Mouse (Mus musculus) limb, embryonic 11.5 days (tissue): ENCODE data around the gene Crcp. TPM values are rescaled to one million over a fixed set of nuclear protein-coding genes. Genes with fewer than 3 reads are reported as not detected.
"Not testable (repeated sequence)": the region's sequence is repeated elsewhere in the genome, so short reads cannot be mapped to it uniquely, and the experiment has no call there.

Source experiments
- ATAC-seq: fragments of 200-750 bp; cut with Nextera tagmentation; 2 replicates; pipeline ENCODE4 v1.8.0; 2017; ENCODE audit warnings: low read depth; ENCODE audit not compliant: insufficient number of reproducible peaks, low FRiP score, low TSS enrichment
- DNase-seq: peaks from one replicate; pipeline ENCODE4 v3.0.0-alpha.2; 2015; ENCODE audit warnings: low spot score
- H3K27ac ChIP-seq: fragments of 300-500 bp; sonication (generic); replicated peaks from 2 replicates; pipeline ENCODE4 v1.5.1; 2014; ENCODE audit warnings: low read depth, mild to moderate bottlenecking, low read length
- H3K27me3 ChIP-seq: fragments of 300-500 bp; sonication (generic); 2 replicates; pipeline ENCODE4 v1.6.1; 2014; ENCODE audit warnings: mild to moderate bottlenecking, low read length, mixed read lengths; ENCODE audit not compliant: control insufficient read depth, insufficient read depth
- H3K36me3 ChIP-seq: fragments of 300-500 bp; sonication (generic); 2 replicates; pipeline ENCODE4 v1.6.1; 2014; ENCODE audit warnings: mild to moderate bottlenecking, low read length, moderate library complexity, mixed read lengths; ENCODE audit not compliant: control insufficient read depth, insufficient read depth
- H3K4me1 ChIP-seq: fragments of 300-500 bp; sonication (generic); 2 replicates; pipeline ENCODE4 v1.6.1; 2014; ENCODE audit warnings: low read length, mixed read lengths; ENCODE audit not compliant: control insufficient read depth, insufficient read depth
- H3K4me2 ChIP-seq: fragments of 300-500 bp; sonication (generic); 2 replicates; pipeline ENCODE4 v1.6.1; 2014; ENCODE audit warnings: low read depth, mild to moderate bottlenecking, moderate library complexity; ENCODE audit not compliant: severe bottlenecking
- H3K4me3 ChIP-seq: fragments of 300-500 bp; sonication (generic); 2 replicates; pipeline ENCODE4 v1.5.1; 2014; ENCODE audit warnings: low read depth, low read length
- H3K9ac ChIP-seq: fragments of 300-500 bp; sonication (generic); 2 replicates; pipeline ENCODE4 v1.6.1; 2014; ENCODE audit warnings: mild to moderate bottlenecking, low read length
- H3K9me3 ChIP-seq: fragments of 300-500 bp; sonication (generic); 2 replicates; pipeline ENCODE4 v1.6.1; 2016; ENCODE audit warnings: low read length; ENCODE audit not compliant: control insufficient read depth
- WGBS: fragments of 180-500 bp; shearing (Covaris S2); extraction: QIAGEN DNeasy Blood & Tissue Kit; methylation state at CpG from one replicate; pipeline ENCODE4 v1.1.7; 2014; 5-methylcytosine and 5-hydroxymethylcytosine counted together
- polyA plus RNA-seq: library from polyadenylated mRNA; unstranded; fragments of >200 nt; fragmentation: Nextera tagmentation; extraction: Ambion mirVana; gene quantifications from 2 replicates; pipeline ENCODE4 v1.2.1, GENCODE M21; 2014

Crcp gene
- polyA plus RNA-seq, 1 experiment from 2014 or later = 29.6 TPM

- Histone ChIP-seq H3K4me1 (no peaks in the 10 kb centered on the region), H3K9ac (no peak overlapping the region), H3K27ac (no peak overlapping the region), H3K4me2 (no peak overlapping the region), H3K9me3 (no peaks in the 10 kb centered on the region), H3K27me3 (no peaks in the 10 kb centered on the region), H3K36me3 (no peaks in the 10 kb centered on the region), H3K4me3 (no peak overlapping the region)
- DNase-seq (no peak), ATAC-seq (no peak)
- WGBS = 94% methylated on average over 19 of the region's 19 CpGs
Observed at GRCm38 (mm10) chr5:130031410-130032390, 2.6 kb downstream of the Crcp start.

- Histone ChIP-seq H3K9me3 (no peaks in the 10 kb centered on the region), H3K36me3 (0 out of 2 replicates have a peak, but pooled peaks cover 2% of the 10 kb centered on the region), H3K27me3 (no peaks in the 10 kb centered on the region), H3K27ac (no peak overlapping the region), H3K4me1 (no peaks in the 10 kb centered on the region), H3K4me3 (no peak overlapping the region), H3K9ac (no peak overlapping the region), H3K4me2 (no peak overlapping the region)
- DNase-seq (no peak), ATAC-seq (no peak)
- 86% methylated on average over 2 of the region's 2 CpGs for WGBS
Observed at GRCm38 (mm10) chr5:130033869-130034268, 4.8 kb downstream of the Crcp start.

- not testable (repeated sequence) for H3K4me3 ChIP-seq, H3K9ac ChIP-seq, H3K4me2 ChIP-seq, H3K4me1 ChIP-seq, H3K9me3 ChIP-seq, H3K36me3 ChIP-seq, H3K27me3 ChIP-seq, H3K27ac ChIP-seq, DNase-seq, ATAC-seq
- WGBS = 74% methylated on average over 2 of the region's 2 CpGs
Observed at GRCm38 (mm10) chr5:130036300-130036699, 7.2 kb downstream of the Crcp start.

DNA sequence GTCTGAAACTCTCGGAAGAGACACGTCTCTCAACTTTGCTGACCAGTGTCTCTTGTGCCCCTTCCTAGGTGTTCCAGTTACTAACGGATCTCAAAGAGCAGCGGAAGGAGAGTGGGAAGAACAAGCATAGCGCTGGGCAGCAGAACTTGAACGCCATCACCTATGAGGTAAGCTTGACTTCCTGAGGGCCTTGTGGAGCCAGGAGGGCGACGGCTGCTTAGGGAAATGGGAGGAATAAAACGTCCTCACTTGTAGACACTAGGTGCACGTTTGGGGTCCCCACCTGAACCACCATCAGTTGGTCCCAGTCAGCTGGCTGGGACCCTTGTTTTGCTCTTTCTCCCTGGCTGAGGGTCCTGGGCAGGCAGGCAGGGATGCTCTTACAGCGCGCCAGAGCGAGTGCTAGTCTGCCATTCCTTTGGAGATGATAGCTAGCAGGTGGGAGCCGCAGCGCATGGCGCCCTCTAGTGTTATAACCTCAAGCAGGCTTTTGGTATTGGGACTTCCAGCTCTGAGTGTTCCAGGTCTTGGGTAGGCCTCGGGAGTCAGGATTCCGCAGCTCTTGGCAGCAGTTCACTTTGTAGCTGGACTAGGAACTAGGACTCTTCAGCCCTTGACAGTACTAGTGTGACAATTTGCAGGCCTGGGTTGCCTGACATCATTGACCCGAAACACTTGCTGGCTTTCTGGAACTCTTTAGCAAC is 8.8 kb downstream of the Crcp start:
- 67% methylated on average over 19 of the region's 19 CpGs for WGBS
- Histone ChIP-seq H3K36me3 (peaks cover 8% of the 10 kb centered on the region; the same call in 1 of the 2 replicates), H3K4me3 (no peak overlapping the region), H3K4me2 (no peak overlapping the region), H3K4me1 (no peaks in the 10 kb centered on the region), H3K27ac (no peak overlapping the region), H3K27me3 (no peaks in the 10 kb centered on the region), H3K9ac (no peak overlapping the region), H3K9me3 (no peaks in the 10 kb centered on the region)
- ATAC-seq (no peak), DNase-seq (peak; percentile 78)

DNA sequence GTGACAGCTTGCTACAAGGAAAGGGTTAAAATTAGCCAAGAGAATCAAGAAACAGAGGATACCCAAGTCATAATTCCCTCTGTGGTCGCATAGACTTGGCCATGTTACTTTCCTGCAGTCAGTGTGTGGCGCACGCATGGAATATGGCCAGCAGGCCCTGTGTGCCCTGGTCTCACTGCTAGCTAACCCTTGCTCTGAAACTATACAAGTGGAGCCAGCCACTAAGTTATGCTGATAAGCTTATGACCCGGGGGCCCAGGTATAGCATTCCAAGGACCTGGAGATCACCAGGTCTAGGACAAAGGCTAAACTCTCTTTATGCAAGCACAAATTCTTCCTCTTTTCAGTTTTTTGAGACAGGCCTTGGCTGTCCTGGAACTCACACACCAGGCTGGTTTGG is 11.7 kb downstream of the Crcp start:
- Histone ChIP-seq H3K4me2 (no peak overlapping the region), H3K4me1 (no peaks in the 10 kb centered on the region), H3K27me3 (no peaks in the 10 kb centered on the region), H3K4me3 (no peak overlapping the region), H3K27ac (no peak overlapping the region), H3K36me3 (peaks cover 12% of the 10 kb centered on the region; the same call in 1 of the 2 replicates), H3K9ac (no peak overlapping the region), H3K9me3 (no peaks in the 10 kb centered on the region)
- 92% methylated on average over 4 of the region's 4 CpGs for WGBS
- ATAC-seq (no peak), DNase-seq (no peak)

DNA sequence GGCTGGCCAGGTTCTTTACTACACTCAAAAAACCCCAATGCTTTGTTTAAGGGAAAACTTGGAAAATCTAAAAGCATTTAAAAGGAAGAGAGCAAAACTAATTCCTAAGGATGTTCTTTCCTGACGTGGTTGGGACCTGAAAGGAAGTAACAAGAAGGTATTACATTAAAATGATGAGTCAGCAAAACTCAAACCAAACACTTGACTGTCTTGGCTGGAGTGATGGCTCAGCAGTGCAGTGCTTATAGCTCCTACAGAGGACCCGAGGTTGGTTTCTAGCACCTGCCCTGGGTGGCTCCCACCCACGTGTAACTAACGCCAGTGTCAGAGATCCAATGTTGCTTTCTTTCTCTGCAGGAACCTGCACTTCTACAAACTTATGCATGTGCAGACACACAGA is 12.2 kb downstream of the Crcp start:
- Histone ChIP-seq H3K9me3 (no peaks in the 10 kb centered on the region), H3K27me3 (no peaks in the 10 kb centered on the region), H3K9ac (no peak overlapping the region), H3K4me3 (no peak overlapping the region), H3K36me3 (peaks cover 12% of the 10 kb centered on the region; the same call in 1 of the 2 replicates), H3K4me2 (no peak overlapping the region), H3K27ac (no peak overlapping the region), H3K4me1 (no peaks in the 10 kb centered on the region)
- DNase-seq (no peak), ATAC-seq (no peak)
- WGBS = 92% methylated on average over 4 of the region's 4 CpGs

DNA sequence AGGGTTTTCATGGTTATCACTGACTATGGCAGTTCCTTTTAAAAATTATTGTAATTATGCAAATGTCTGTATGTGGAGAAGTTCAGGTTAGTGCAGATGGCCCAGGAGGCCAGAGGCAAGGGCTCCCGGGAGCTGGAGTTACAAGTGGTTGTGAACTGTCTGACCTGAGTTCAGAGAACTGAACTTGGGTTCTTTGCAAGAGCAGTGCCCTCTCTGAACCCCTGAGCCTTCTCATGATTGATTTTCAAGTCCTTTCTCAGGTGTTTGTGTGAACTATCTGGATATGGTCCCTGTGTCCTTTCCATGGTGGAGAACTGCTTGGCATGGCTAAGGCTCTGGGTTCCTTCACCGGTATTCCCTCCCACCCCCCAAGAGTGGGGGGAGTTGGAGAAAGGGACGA is 14.7 kb downstream of the Crcp start:
- Histone ChIP-seq H3K4me3 (no peak overlapping the region), H3K4me2 (no peak overlapping the region), H3K4me1 (no peaks in the 10 kb centered on the region), H3K36me3 (peaks cover 20% of the 10 kb centered on the region), H3K9me3 (no peaks in the 10 kb centered on the region), H3K9ac (no peak overlapping the region), H3K27me3 (no peaks in the 10 kb centered on the region), H3K27ac (no peak overlapping the region)
- no peak for ATAC-seq
- WGBS = 95% methylated on average over 3 of the region's 3 CpGs
- no peak for DNase-seq

- DNase-seq (no peak), ATAC-seq (no peak)
- H3K4me3 ChIP-seq = no peak overlapping the region
- no peaks in the 10 kb centered on the region for H3K4me1 ChIP-seq
- peaks cover 20% of the 10 kb centered on the region for H3K36me3 ChIP-seq
- H3K27ac ChIP-seq = no peak overlapping the region
- no peak overlapping the region for H3K9ac ChIP-seq
- H3K9me3 ChIP-seq = no peaks in the 10 kb centered on the region
- no peak overlapping the region for H3K4me2 ChIP-seq
- H3K27me3 ChIP-seq = no peaks in the 10 kb centered on the region
- WGBS = 80% methylated on average over 7 of the region's 7 CpGs
Observed at GRCm38 (mm10) chr5:130044201-130044695, 15.2 kb downstream of the Crcp start.
